Mouse (Mus musculus) adrenal gland, postnatal 4 days (tissue): ENCODE results near the gene Ppfia1. TPM values are rescaled to one million over a fixed set of nuclear protein-coding genes. Genes with fewer than 3 reads are reported as not detected.

ENCODE experiments used
- DNase-seq, 2 experiments: peaks; one replicate each; pipeline ENCODE4 v3.0.0; 2021 to 2022; ENCODE audit warnings: low spot score in 2 of 2, mixed read lengths in 2 of 2
- total RNA-seq, 2 experiments: library from RNA; stranded (reverse); gene quantifications; 2 replicates each; pipeline ENCODE4 v1.2.3; 2021

The Ppfia1 gene
- total RNA-seq, 2 experiments from 2014 or later: 61.1 to 72.8 TPM

- DNase-seq: no peak
These were observed 114.7 kb downstream of the Ppfia1 start for GRCm38 (mm10) chr7:144438811-144439210.

- DNase-seq: no peak
These were observed 120.6 kb downstream of the Ppfia1 start for GRCm38 (mm10) chr7:144432920-144433319.

GRCm38 (mm10) chr7:144427460-144427859 lies 126.1 kb downstream of the Ppfia1 start:
- no peak for DNase-seq

Other genes with a start within 250 kb of the Ppfia1 start
- 100 to 1,000 TPM; 189 to 193 TPM for gene Cttn, start 82.7 kb downstream of the Ppfia1 start, total RNA-seq
- 10 to 100 TPM; 13.3 to 14.4 TPM for gene Fadd, start 28.7 kb upstream of the Ppfia1 start, total RNA-seq
- 10 to 100 TPM; 22.7 to 29.3 TPM for gene Ano1, start 198.2 kb upstream of the Ppfia1 start, total RNA-seq